Mouse (Mus musculus) bone marrow, adult 2 months (tissue): ENCODE data around the gene Tmem182.

Source experiments
- CTCF ChIP-seq: fragments of 200-500 bp; IDR thresholded peaks from 2 replicates; pipeline ENCODE4 v1.5.1; 2011; ENCODE audit warnings: low read length, control low read depth; ENCODE audit not compliant: control insufficient read depth, insufficient read depth
- POLR2A ChIP-seq: fragments of 200-500 bp; IDR thresholded peaks from 2 replicates; pipeline ENCODE4 v1.6.1; 2011; ENCODE audit warnings: low read depth, mild to moderate bottlenecking, control low read depth, low read length, borderline replicate concordance; ENCODE audit not compliant: control insufficient read depth

GRCm38 (mm10) chr1:40790324-40791141, 14.9 kb upstream of the Tmem182 start, which contains the start of gene Mfsd9:
- TF ChIP-seq CTCF = no peak
- TF ChIP-seq POLR2A = peak; percentile 20; the same call in 1 of the 2 replicates
